Mouse (Mus musculus): ENCODE data around the gene Pigo. TPM values are rescaled to one million over a fixed set of nuclear protein-coding genes. Genes with fewer than 3 reads are reported as not detected.

The Pigo gene
- 9.8 and 24.3 TPM in 2 replicates for total RNA-seq (2023)

DNA sequence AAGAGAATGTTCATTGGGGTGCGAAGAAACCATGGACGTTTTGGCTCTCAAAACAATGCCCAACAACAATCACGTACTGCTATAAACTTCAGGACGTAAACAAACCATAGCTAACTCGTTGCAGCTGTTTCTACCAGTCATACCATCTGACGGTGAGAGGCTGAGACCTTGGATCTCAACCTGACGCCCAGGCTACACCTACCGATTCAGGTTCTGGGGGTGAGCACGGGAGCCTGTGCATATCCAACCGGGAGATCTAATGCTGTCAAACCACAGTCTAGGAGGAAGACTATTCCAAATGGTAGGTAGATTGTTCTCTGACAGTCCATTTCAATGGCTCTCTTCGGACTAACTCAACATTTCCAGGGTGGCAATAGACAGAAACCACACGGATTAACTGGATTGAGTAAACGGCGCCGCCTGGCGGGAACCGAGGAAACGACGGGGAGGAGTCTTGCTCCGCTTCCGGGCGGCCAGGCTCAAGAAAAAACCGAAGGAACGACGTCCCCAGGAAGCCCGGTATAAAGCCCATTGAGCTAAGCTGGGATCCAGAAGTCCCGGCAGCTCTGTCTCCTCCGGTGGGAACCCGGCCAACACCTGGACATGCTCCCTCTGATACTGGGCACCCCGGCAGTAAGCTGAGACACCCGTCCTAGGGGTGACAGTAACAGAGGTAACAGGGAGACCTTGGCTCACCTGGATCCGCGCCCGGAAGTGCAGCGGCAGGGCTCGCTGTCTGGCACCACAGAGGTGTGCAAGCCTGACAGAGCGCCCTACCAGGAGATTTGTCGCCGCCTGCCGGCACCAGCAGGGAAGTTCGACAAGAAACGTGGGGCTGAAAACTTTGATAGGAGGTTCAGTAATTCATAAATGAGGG, at the start of gene Pigo:
Pigo (minus strand) TSS at position 736 of the 877 bp plus-strand sequence.

GRCm38 (mm10) chr4:43058753-43059654, 33.4 kb upstream of the Pigo start, which contains the start of gene Unc13b:
Gene Unc13b (plus strand): TSS chr4:43058953.

GRCm38 (mm10) chr4:43045659-43046302, 20.2 kb upstream of the Pigo start, which contains the start of gene Fam214b:
Gene Fam214b (minus strand): TSS chr4:43046220.

DNA sequence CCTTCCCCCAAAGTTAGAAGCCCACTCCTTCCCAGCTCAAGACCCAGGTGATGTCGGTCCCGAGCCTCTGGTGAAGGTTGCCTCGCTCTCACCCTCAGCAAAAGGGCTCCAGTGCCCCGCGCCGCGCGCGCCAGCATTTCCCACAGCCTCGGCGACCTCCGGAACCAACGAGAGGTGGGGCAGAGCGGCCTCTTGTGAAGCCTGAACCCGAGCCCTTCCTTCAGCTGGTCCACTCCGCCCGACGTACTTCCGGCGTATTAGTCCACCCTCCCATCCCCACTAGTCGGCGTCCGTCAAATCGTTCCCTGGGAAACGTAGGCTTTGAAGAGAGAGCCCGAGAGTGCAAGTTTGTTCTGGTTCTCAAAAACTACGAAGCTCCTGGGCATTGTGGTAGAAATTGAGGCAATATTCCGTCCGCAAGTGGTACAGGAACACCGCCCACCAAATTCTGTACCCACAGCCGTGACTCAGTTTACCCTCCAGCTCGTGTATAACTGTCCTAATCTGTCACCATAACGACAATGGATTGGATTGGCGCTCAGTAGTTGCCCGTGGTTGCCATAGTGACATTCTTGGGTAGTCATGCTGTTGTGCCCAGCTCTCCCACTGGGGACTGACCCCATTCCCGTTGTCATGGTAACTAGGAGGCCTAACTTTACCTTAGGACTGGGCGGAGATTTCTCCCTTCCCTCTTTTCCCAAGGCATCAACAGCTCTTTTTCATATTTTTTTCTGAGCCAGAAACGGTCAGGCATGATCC, 5.8 kb upstream of the Pigo start, which contains the start of gene Stoml2:
Stoml2 (minus strand) TSS at position 474 of the 759 bp plus-strand sequence.

DNA sequence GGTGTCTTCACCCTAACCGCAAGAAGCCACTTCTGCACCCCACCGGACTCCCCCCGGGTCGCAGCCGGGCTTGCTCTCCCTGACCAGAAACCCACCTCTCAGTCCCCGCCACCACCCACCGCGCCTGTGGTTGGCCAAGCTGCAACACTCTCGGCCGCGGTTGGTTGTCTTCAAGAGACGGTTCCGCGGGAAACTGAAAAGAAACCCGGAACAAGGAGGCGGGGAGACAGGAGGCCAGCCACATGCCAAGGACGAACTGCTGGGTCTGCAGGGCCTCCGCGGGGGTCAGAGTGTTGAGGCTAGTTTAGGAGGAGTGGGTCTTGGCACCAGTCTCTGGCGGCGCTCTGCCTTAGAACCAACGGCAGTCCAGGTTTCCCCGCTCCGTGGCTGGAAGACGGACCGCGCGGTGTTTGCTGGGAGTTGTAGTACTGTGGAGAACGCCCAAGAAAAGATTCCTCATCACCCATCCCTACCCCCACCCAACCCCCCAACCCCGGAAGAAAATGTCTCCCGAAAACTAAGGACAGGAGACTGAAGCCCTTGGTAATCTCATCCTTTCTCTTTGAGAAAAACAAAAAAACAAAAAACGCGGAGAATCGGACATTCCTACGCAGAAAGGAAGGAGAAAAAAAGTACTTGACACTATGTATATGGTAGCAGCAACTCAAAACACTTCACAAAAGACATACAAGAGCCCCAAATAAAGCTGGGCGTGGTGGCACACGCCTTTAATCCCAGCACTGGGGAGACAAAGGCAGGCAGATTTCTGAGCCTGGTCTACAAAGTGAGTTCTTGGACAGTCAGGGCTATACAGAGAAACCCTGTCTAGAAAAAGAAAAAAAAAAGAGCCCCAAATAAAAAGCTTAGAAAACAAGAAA, 15.2 kb downstream of the Pigo start, which contains the start of gene Fancg:
Fancg (minus strand) TSS at position 346 of the 878 bp plus-strand sequence.

DNA sequence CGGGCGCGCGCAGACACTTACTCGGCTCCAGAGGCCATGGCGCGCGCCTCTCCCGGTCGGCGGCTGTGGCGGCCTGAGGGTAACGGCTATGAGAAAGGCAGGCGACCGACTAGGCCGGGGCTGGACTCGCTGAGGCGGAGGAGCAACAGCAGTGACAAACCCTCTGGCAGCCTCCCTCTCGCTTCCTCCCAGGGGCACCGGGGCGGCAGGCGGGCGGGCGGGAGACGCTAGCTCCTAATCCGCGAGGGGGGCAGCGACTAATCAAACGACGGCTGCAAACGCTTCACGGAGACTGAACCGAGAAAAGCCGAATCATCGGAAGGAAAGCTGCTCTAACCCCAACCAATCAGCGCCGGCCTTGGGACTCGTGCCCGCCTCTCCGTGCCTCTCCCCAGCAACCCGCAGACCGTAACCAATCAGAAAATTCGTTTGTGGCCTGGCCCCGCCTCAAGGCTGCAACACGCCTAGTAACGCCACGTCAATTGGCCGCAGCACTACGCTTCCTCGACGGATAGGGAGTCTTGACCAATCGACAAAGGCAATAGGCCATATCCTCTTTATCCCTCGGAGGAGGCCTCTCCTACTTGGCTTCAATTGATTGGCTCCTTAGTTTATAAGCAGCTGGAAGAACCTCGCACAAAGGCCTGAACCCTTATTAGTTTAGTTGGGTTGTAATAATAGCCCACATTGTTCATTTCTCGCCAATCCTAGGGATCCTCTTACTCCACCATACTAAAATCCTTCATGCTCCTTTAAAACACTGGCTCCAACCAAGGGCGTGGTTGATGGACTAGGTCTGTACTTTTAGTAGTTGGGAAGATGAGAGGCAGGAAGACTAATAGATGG, 25.3 kb downstream of the Pigo start, which contains the start of gene Vcp:
Vcp (minus strand) TSS at position 367 of the 846 bp plus-strand sequence.

DNA sequence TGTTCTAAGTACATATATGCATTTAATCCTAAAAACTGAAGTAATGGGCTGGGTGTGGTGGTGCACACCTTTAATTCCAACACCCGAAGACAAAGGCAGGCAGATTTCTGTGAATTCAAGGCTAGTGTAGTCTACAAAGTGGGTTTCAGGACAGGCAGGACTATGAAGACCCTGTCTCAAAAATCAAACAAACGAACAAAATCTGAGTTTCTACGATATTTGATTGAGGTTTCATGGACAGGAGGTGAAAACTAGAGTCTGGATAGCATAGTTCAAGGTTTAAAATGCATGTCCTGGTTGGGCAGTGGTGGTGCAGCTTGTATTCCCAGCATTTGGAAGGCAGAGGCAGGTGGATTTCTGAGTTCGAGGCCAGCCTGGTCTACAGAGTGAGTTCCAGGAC, 56.3 kb downstream of the Pigo start, which contains the start of gene 1700022I11Rik:
1700022I11Rik (plus strand) TSS at position 301 of the 400 bp plus-strand sequence.

Other genes with a start within 250 kb of the Pigo start
- gene Fam205a1, start 171.9 kb downstream of the Pigo start, total RNA-seq (2023): not detected in 2 replicates
- not detected in 2 replicates for gene Gm12394, start 169.0 kb downstream of the Pigo start, total RNA-seq (2023)
- gene Fam205c, start 151.6 kb downstream of the Pigo start, total RNA-seq (2023): not detected in 2 replicates
- 0.54 TPM in 1 of 2 replicates, not detected in the other for gene Phf24, start 109.2 kb downstream of the Pigo start, total RNA-seq (2023)
- gene Dnajb5, start 76.0 kb downstream of the Pigo start, total RNA-seq (2023): 3.6 and 4.7 TPM in 2 replicates
- gene 1700022I11Rik, start 56.2 kb downstream of the Pigo start, total RNA-seq (2023): not detected in 2 replicates
- 93.8 and 117 TPM in 2 replicates for gene Vcp, start 25.3 kb downstream of the Pigo start, total RNA-seq (2023)
- gene Fancg, start 15.3 kb downstream of the Pigo start, total RNA-seq (2023): 19.9 and 25.0 TPM in 2 replicates
- 37.9 and 43.3 TPM in 2 replicates for gene Stoml2, start 5.9 kb upstream of the Pigo start, total RNA-seq (2023)
- 51.8 and 66.6 TPM in 2 replicates for gene Fam214b, start 20.4 kb upstream of the Pigo start, total RNA-seq (2023)
- gene Unc13b, start 33.1 kb upstream of the Pigo start, total RNA-seq (2023): 0.06 and 0.48 TPM in 2 replicates
- not detected in 2 replicates for gene Atp8b5, start 241.3 kb upstream of the Pigo start, total RNA-seq (2023)